Mouse (Mus musculus) stomach, postnatal 0 days (tissue): ENCODE data around the gene Metrn.

Experiments
- CTCF ChIP-seq: IDR thresholded peaks from 2 replicates; pipeline ENCODE4 v1.5.1; 2016; ENCODE audit warnings: antibody characterized with exemption, low read depth, mild to moderate bottlenecking, moderate library complexity
- EP300 ChIP-seq: optimal IDR thresholded peaks from 2 replicates; pipeline ENCODE3; 2016; ENCODE audit warnings: antibody characterized with exemption

DNA sequence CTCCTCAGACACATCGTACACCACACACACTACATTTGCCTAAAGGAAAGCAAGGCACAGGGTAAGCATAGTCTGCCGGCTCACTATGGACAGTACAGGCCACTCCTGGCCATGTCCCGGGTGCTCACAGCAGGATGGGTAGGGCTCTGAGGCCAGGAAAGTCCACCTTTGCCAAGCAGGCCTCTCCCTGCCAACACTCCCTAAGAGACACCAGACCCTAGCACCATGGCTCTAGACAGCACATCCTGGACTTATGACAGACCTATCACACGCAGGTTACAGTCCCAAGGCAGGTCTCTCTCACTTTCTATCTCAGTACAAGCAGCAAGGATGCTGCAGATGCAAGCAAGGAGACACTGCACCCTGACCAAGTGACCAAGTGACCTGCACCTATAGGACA, 46.2 kb upstream of the Metrn start:
- TF ChIP-seq CTCF (no peak), EP300 (no peak)
